Mouse (Mus musculus): ENCODE results near the gene Lyzl4.

DNA sequence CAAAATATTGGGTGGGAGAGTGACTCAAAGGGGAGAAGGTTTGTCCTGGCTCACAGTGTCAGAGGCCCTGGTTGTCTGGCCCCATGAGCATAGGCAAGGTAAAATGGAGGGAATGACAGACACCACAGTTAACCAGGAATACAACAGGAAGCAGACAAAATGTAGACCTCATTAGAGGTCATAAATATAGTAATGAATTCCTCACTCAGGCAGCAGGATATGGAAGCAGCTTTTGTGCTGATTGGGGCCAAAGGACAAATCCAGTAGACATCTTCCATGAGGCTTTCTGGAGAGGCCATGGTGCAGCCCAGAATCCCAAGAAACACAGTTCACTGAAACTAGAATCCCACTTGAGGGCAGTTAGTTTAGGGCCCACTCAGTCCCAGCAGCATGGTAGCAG is 92.5 kb downstream of the Lyzl4 start:
- no peak for TF ChIP-seq CTCF (IDR thresholded peaks at IDR 0.05; ENCODE audit: extremely low read depth, insufficient read depth, low read length)
- TF ChIP-seq POLR2A (IDR thresholded peaks at IDR 0.05; ENCODE audit: extremely low read depth, insufficient read depth, low read length) = no peak
